Mouse (Mus musculus): ENCODE measurements around the gene Ddx28. TPM values are rescaled to one million over a fixed set of nuclear protein-coding genes. Genes with fewer than 3 reads are reported as not detected.

The Ddx28 gene
- 10 to 100 TPM; 13.4 to 13.8 TPM for total RNA-seq (2021)
- long read RNA-seq, experiment 1, transcript Ddx28-201 (1 exons, 2,262 nt): major isoform, 33 of 33 reads
- long read RNA-seq, experiment 1, partial matches to known transcripts: 0 of 33 reads
- long read RNA-seq, experiment 1, other reads (novel, unspliced or antisense): 0 of 33 reads
- long read RNA-seq, experiment 2, transcript Ddx28-201 (1 exons, 2,262 nt): major isoform, 16 of 16 reads
- long read RNA-seq, experiment 2, partial matches to known transcripts: 0 of 16 reads
- long read RNA-seq, experiment 2, other reads (novel, unspliced or antisense): 0 of 16 reads

DNA sequence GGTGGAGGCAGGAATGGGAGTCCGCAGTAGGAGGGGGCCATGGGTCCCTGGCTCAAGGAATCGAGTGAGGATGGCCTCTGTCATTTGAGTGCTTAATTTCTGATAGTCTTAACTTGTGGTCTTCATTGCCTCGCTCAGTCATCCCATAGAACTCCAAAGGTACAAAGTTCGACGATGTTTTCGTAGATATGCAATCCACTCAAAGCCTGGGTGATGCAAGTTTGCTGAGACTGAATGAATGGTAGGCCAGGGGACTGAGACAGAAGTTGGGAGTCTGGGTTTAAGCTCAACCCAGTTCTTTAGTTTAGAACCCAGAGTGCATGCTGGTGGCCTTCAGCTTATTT lies at the start of gene Ddx28:
Gene Ddx28 (minus strand): TSS at position 240 of the 344 bp plus-strand sequence.
- no peak for DNase-seq (ENCODE audit: low spot score in 2 of 2)
- intact Hi-C loops (cut with DNase I): loop anchor here (5.0 kb wide), 1 partner anchor 74 kb away; the partner anchor contains the start of gene Psmb10

GRCm38 (mm10) chr8:106060521-106060920 lies 48.8 kb upstream of the Ddx28 start:
- intact Hi-C loops (cut with DNase I): no loop called here
- no peak for DNase-seq (ENCODE audit: low spot score in 2 of 2)

GRCm38 (mm10) chr8:106059613-106060371 lies 48.1 kb upstream of the Ddx28 start:
- peak in 1 of 2 experiments; percentile 35 for DNase-seq (ENCODE audit: low spot score in 2 of 2)
- intact Hi-C loops (cut with DNase I): no loop called here

DNA sequence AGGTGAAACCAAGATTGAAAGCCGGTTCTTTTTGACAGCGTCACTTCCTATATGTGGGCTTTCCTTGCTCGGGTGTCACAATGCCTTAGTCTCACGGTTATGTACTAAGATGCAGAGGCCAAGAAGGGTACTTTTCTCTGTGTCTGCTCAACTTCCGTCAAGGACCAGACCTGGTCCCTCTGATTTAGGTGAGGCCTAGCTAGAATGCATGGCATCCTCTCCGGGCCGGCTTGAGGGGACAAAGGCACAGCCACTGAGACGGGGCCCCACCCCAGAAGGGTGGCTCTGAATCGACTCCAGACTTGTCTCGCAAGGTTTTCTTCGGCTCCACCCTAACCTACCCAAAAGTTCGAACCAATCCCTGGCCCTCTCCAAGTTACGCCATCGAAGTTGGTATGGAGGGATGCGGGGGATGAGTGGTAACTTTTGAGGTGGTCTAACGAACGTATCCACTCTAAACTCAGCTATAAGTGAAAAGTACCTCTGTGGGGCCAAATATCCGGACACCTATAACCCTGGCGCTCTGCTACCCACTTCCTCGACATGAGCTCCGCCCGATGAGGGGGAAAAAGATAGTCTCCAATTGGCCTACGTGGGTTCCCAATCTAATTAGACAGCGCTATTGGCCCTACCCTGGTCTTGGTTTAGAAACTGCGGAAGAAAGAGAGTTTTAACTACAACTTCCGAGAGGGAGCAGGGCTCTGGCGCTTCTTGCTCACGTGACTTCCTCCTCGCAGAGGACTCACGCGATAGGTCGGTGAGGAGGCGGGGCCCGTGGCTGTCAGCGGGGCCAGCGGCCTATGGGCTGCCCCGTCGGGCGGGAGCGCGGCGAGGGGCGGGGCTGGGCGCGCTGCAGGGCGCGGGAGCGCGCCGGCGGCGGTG lies 47.3 kb upstream of the Ddx28 start, which contains the start of gene Nfatc3:
Gene Nfatc3 (plus strand): TSS at position 110 of the 882 bp plus-strand sequence.
- intact Hi-C loops (cut with DNase I): no loop called here

GRCm38 (mm10) chr8:106056455-106056982 lies 44.8 kb upstream of the Ddx28 start:
- intact Hi-C loops (cut with DNase I): no loop called here
- DNase-seq (ENCODE audit: low spot score in 2 of 2): no peak

More for the DNA sequence above, 47.3 kb upstream of the Ddx28 start, which contains the start of gene Nfatc3:
- DNase-seq (ENCODE audit: low spot score in 2 of 2): peak; percentile 96 to 97

DNA sequence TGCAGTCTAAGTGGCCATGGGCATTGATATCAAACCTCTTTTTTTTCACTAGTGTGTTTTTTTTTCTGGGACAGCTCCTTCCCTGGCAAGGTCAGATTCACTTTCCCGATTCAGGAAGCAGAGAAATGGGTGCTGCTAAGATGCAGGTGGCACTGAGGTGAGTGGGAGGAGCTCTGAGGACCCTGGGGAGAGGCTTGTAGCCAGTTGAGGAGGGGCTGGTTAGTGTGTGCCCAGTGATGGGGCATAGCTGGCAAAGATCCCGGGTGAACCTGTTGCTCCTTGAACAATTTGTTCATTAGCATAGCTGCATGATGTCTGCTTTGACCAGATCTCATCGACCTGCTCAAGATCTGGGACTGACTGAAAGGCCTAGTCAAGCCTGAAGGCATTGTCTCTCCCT lies 43.4 kb upstream of the Ddx28 start:
- intact Hi-C loops (cut with DNase I): no loop called here
- no peak for DNase-seq (ENCODE audit: low spot score in 2 of 2)

GRCm38 (mm10) chr8:106054190-106054811 lies 42.6 kb upstream of the Ddx28 start:
- intact Hi-C loops (cut with DNase I): no loop called here
- DNase-seq (ENCODE audit: low spot score in 2 of 2): no peak

DNA sequence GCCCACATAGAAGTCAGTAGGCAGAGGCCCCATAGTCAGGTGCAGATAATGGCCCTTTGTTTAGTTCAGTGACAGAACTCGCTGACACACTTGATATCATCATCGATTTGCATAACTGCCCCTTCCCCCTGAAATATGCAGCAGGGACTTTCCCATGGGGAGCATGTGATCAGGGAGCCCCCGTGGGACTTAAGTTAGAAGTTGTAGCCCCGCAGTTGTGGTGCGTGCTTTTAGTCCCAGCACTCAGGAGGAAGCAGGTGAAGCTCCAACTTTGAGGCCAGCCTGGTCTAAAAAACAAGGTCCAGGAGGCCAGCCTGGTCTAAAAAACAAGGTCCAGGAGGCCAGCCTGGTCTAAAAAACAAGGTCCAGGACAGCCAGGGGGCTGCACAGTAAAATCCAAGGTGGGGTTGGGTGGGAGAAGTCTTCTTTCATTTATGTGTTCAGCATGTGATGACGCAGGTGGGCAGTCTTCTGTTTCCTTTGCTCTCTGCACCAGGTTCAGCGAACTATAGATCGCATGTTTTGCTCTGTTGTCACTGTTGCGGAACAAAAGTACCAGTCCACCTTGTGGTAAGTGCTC lies 40.9 kb upstream of the Ddx28 start:
- intact Hi-C loops (cut with DNase I): no loop called here
- DNase-seq (ENCODE audit: low spot score in 2 of 2): no peak

GRCm38 (mm10) chr8:106051068-106051467 lies 39.4 kb upstream of the Ddx28 start:
- intact Hi-C loops (cut with DNase I): no loop called here
- no peak for DNase-seq (ENCODE audit: low spot score in 2 of 2)

DNA sequence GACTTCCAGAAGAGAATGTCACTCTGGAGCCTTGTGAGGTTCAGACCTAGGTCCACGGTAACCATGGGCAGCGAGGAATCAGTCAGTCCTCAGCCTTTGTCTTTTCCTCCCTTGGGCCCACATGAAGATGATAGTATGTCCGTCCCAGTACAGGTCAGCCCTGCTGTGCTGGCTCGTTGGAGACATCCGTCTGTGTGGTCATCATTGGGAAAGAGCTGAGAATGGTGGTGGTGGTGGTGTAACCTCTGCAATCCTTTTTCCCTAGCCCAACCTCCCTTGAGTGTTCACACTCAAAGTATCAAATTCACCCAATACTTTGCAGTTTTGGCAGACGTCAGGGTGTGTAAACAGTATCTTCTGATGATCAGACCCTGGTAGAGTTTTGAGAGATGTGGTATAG lies 38.2 kb upstream of the Ddx28 start:
- DNase-seq (ENCODE audit: low spot score in 2 of 2): no peak
- intact Hi-C loops (cut with DNase I): no loop called here

DNA sequence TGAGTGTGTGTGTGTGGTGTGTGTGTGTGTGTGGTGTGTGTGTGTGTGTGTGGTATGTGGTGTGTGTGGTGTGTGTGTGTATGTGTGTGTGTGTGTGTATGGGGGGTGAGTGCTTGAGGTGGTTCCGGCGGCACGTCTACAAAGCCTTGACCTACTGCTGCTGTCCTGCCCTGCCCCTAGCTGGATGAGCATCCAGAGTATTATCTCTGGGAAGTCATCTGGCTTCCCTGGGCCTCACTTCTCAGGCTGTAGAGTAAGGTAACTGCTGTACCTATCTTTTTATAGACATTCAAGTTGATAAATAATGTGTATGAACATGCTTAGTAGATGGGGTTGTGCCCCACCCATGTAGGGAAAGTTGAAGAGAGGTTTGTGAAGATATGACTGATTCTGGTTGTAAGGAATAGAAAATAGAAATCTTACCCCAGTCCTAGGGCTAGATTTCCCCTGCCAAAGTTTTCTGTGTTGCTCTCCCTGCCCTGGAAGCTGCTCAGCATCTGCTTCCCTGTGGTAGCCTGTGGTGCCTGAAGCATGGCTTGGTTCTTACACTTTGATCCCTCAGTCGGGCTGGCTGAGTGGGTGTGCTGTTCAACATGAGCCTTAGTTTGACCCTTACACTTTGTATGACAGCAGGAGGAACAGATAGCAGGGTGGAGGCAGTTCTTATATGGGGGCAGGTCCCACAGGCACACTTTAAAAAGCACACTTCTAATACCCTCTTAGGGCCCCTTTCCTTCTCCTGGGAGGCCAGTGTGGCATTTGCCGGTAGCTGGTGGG lies 36.4 kb upstream of the Ddx28 start:
- intact Hi-C loops (cut with DNase I): no loop called here
- no peak for DNase-seq (ENCODE audit: low spot score in 2 of 2)

DNA sequence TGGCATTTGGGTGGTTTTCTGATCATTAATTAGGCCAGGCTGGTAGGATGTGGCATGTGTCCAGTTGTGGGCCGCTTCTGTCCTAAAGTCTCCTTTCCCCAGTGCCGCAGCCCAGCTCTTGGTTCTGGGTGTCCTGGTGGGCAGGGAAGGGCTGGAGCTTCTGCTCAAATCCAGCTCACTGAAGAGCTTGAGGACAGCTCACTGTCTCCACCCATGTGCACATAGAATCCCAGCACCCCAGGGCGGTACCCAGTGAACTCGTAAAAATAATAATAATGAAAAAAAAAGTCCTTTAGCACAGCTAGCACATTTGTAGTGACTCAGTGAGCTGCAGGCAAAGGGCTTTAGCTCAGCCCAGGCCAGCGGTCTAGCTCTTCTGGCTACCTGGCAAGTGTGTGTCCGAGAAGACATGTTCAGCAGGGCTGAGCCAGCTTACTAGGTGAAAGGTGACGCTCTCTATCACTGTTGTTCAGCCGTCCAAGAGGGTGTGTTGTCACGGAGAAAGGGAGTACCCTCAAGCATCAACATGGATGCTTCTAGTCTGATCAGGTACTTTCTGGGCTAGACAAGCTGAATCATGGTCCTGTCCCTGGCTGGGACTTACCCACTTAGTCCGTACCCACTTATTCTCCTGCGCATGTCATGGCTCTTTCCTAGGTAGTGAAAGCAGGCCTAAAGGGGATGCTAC lies 35.3 kb upstream of the Ddx28 start:
- DNase-seq (ENCODE audit: low spot score in 2 of 2): no peak
- intact Hi-C loops (cut with DNase I): no loop called here

DNA sequence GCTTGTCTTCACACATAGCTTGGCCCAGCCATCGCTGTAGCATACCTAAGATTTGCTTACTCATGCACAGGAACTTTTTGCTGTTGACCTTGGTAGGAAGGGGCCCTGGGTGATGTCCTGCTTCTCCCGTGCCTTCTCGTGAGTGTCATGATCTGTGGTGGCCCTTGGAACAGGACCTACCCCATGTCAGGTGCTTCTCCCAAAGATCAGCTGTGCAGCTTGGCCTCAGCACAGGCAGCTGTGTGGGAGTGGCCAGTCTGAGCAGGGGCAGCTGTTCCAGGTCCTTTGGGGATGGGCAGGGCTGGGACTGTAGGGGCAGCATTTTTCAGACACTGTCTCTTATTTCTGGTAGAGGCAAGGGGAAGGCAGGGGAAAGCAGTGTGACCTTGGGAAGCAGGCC lies 32.5 kb upstream of the Ddx28 start:
- no peak for DNase-seq (ENCODE audit: low spot score in 2 of 2)
- intact Hi-C loops (cut with DNase I): no loop called here

GRCm38 (mm10) chr8:106043055-106043454 lies 31.4 kb upstream of the Ddx28 start:
- DNase-seq (ENCODE audit: low spot score in 2 of 2): no peak
- intact Hi-C loops (cut with DNase I): no loop called here

DNA sequence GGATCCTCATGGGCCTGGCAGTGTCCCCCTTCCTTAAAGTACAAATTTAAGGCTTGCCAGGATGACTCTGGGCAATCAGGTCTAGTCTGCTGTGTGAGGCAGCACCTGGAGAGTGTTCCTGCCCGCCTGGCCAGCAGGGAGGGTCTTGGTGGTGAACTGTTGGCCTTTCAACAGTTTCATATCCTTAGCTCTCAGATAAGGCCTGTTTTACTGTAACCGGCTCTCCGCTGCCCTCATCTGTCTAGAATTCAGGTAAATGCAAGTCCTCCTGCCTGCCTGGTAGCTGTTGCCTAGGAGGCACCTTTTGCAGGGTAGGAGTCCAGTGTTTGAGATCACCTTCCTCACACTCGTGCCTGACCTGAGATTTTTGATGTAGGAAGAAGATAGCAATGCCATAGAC lies 28.5 kb upstream of the Ddx28 start:
- intact Hi-C loops (cut with DNase I): no loop called here
- DNase-seq (ENCODE audit: low spot score in 2 of 2): no peak

- no peak for DNase-seq (ENCODE audit: low spot score in 2 of 2)
- intact Hi-C loops (cut with DNase I): no loop called here
Observed at GRCm38 (mm10) chr8:106039605-106040004, 27.9 kb upstream of the Ddx28 start.

DNA sequence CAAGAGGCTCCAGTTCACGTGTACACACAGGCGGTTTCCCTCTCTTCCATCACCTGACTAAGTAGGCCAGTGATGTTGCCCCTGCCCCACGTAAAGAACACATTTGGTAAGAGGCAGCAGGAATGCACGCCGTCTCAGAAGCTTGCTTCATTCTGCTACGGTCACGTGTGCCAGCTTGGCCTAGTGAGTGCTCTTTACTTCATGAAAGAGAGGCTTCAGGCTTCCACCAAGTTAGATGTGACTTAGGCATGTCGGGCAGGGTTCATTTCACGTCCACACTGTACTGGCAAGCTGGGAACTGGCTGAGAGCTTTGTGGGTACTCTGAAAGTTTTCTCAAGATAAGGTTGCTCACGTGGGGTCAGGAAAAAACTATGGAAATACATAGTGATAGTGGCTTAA lies 27.0 kb upstream of the Ddx28 start:
- no peak for DNase-seq (ENCODE audit: low spot score in 2 of 2)
- intact Hi-C loops (cut with DNase I): no loop called here

- intact Hi-C loops (cut with DNase I): loop anchor here (5.0 kb wide), 1 partner anchor 310 kb away; no protein-coding TSS in a partner anchor
- peak; percentile 81 to 86 for DNase-seq (ENCODE audit: low spot score in 2 of 2)
Observed at GRCm38 (mm10) chr8:106022483-106022882, 10.8 kb upstream of the Ddx28 start.

Measured in left cerebral cortex, postnatal 14 days (tissue).